Mouse (Mus musculus) urinary bladder, adult 18-20 months (tissue): ENCODE results near the gene Trib3.
"Not testable (repeated sequence)": the region's sequence is repeated elsewhere in the genome, so short reads cannot be mapped to it uniquely, and the experiment has no call there.

Experiments
- DNase-seq, 2 experiments: peaks; one replicate each; pipeline ENCODE4 v3.0.0; 2022; ENCODE audit warnings: low spot score in 2 of 2, mixed read lengths in 2 of 2

Gene Trib3

GRCm38 (mm10) chr2:152312996-152313395, 30.8 kb downstream of the Trib3 start:
- DNase-seq, result no peak

DNA sequence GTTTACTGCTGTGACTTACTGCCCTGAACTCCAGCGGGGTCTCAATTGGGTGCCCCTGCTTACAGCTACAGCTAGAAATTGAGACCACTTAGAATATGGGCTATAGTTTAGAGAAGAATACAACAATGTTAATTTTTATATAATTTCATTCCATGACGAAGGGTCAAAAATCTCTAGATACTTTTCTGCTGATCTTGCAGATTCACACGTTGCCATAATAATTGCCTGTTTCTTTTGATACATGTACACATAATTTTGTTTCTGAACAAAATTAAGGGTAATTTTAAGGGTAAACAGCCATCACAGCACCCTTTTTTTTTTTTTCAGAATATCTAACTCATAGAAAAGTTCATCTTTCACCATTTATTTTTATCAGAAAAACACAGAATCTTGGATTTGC, 36.6 kb downstream of the Trib3 start:
- no peak for DNase-seq

DNA sequence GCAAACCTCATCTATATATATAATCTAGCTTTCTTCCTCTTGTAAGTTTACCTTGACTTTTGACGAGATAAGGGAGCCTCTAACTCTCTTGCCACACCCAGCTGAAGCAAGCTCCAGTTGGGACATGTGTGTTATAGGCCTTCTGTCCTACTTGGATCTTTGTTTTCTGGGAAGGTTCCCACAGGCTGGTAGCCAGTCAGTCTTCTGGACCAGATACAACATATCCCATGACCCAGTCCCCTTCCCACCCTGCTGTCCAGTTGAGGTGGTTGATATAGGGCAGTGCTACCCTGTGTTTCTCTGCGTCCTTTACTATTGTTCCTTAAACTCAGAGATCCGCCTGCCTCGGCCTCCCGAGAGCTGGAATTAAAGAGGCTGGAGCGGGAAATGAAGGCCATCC, 38.4 kb downstream of the Trib3 start:
- DNase-seq, result no peak

- DNase-seq, result no peak
Observed at GRCm38 (mm10) chr2:152303781-152304180, 40.1 kb downstream of the Trib3 start.

DNA sequence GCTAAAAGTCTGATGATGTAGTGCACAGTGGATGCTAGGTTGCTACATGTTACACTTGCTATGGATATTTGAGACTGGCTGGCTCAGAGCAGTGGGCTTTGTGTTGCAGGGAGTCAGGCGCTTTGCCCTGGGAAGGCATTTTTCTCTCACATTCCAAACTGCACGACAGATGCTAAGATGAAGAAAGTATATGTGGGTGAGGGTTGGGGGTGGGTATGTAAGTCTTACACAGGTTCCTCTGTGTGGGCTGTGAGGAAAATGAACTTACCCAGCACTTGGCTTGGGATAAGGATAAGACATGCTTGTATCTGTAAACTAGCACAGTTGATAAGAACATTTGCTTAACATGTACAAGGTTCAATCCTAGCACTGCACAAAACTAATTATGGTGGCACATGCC, 41.0 kb downstream of the Trib3 start:
- DNase-seq, result no peak

- no peak for DNase-seq
Observed at GRCm38 (mm10) chr2:152294541-152294940, 49.3 kb downstream of the Trib3 start.

- DNase-seq, result peak; percentile 87 to 91
Observed at GRCm38 (mm10) chr2:152293727-152294475, 49.9 kb downstream of the Trib3 start, which contains the start of gene Tbc1d20. Gene Tbc1d20 (plus strand): TSS chr2:152293828.

DNA sequence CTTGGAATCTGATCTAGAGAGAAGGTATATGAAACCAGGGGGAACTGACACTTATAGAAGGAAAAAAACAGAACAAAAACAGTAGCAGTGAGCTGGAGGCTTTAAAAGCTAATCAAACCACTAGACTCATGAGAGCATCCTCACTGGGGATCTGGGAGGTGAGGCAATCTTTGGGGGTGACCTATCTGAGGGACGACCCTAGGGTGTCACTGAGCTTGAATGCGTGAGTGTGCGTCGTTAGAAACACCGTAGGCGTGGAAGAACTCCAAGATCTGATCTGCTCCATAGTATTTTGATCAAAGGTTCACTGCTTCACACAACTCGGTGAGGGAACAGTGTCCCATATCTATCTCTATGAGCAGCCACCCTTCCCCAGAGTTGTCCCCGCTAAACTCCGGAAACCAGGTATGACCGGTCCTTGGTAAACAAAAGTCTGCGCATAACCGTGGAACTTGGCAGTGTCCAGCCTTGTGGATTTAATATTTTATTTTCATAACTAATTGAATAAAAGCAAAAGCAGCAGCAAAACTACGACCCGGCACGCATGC, 50.6 kb downstream of the Trib3 start:
- DNase-seq, result no peak

GRCm38 (mm10) chr2:152292475-152292874, 51.4 kb downstream of the Trib3 start:
- no peak for DNase-seq

DNA sequence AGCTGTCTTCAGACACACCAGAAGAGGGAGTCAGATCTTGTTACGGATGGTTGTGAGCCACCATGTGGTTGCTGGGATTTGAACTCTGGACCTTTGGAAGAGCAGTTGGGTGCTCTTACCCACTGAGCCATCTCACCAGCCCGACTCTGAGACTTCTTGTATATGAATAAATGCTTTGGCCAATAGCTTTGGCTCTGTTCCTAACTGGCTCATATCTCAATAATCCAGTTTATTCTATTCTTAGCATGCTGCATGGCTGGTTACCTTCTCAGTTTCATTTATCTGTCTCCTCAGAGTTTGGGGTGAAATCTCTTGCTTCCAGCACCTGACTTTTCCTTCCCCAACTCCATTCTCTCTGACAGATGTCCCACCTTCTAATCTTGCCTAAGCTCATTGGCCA, 54.2 kb downstream of the Trib3 start:
- not testable (repeated sequence) for DNase-seq

- no peak for DNase-seq
Observed at GRCm38 (mm10) chr2:152288046-152288445, 55.8 kb downstream of the Trib3 start.

GRCm38 (mm10) chr2:152287560-152287959, 56.3 kb downstream of the Trib3 start:
- DNase-seq, result no peak
